Mouse (Mus musculus) forebrain, embryonic 16.5 days (tissue): ENCODE data around the gene Tbx6. TPM values are rescaled to one million over a fixed set of nuclear protein-coding genes. Genes with fewer than 3 reads are reported as not detected.

Experiments used
- ATAC-seq: fragments of 200-750 bp; cut with Nextera tagmentation; 2 replicates; pipeline ENCODE4 v1.8.0; 2017; ENCODE audit warnings: mild to moderate bottlenecking, moderate library complexity
- H3K27ac ChIP-seq: fragments of 300-500 bp; sonication (generic); 2 replicates; pipeline ENCODE4 v1.5.1; 2014; ENCODE audit warnings: low read length, control low read depth
- H3K27me3 ChIP-seq: fragments of 300-500 bp; sonication (generic); replicated peaks from 2 replicates; pipeline ENCODE4 v1.6.1; 2014; ENCODE audit warnings: low read length; ENCODE audit not compliant: control insufficient read depth, insufficient read depth
- H3K36me3 ChIP-seq: fragments of 300-500 bp; sonication (generic); 2 replicates; pipeline ENCODE4 v1.6.1; 2014; ENCODE audit not compliant: control insufficient read depth, insufficient read depth
- H3K4me1 ChIP-seq: fragments of 300-500 bp; sonication (generic); replicated peaks from 2 replicates; pipeline ENCODE4 v1.6.1; 2014; ENCODE audit warnings: low read length; ENCODE audit not compliant: control insufficient read depth, insufficient read depth
- H3K4me2 ChIP-seq: fragments of 300-500 bp; sonication (generic); 2 replicates; pipeline ENCODE4 v1.6.1; 2014; ENCODE audit warnings: mild to moderate bottlenecking, low read length, control low read depth
- H3K4me3 ChIP-seq: fragments of 300-500 bp; sonication (generic); replicated peaks from 2 replicates; pipeline ENCODE4 v1.5.1; 2014; ENCODE audit warnings: mild to moderate bottlenecking, low read length, control low read depth
- H3K9ac ChIP-seq: fragments of 300-500 bp; sonication (generic); replicated peaks from 2 replicates; pipeline ENCODE4 v1.6.1; 2014; ENCODE audit warnings: low read depth, low read length, control low read depth
- H3K9me3 ChIP-seq: fragments of 300-500 bp; sonication (generic); 2 replicates; pipeline ENCODE4 v1.6.1; 2016; ENCODE audit warnings: low read length; ENCODE audit not compliant: control insufficient read depth
- WGBS: fragments of 180-500 bp; shearing (Covaris S2); extraction: QIAGEN DNeasy Blood & Tissue Kit; methylation state at CpG from one replicate; pipeline ENCODE4 v1.1.7; 2014; 5-methylcytosine and 5-hydroxymethylcytosine counted together
- polyA plus RNA-seq: library from polyadenylated mRNA; unstranded; fragments of >200 nt; fragmentation: Nextera tagmentation; extraction: Ambion mirVana; gene quantifications from 2 replicates; pipeline ENCODE4 v1.2.1, GENCODE M21; 2015

Gene Tbx6
- polyA plus RNA-seq, 1 experiment from 2014 or later: 0.86 TPM

DNA sequence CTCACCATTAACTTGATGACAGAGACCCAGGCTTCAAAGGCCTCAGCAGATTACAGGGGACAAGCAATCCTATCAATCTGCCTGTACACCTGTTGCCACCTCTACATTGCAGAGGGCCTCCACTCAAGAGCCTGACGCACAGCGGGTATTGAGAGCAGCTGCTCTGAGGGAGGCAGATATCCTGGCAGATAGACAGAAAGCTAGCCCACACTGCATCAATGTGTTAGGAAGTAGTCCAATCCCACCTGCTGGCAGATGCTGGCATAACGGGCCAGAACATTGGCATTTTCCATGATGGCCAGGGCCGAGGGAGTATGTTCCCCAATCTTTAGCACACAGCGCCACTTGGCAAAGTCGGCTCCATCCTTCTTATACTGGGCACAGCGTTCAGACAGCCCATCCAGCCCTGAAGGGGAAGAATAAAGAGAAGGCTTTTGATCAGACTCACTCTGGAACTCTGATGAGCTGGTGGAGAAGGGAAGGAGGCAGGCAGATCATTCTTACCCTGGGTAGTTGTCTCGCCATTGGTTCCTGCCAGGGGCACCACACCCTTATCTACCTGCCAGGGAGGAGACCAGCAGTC lies 15.2 kb downstream of the Tbx6 start:
- Histone ChIP-seq H3K9me3 (no peaks in the 10 kb centered on the region), H3K4me3 (no peak overlapping the region), H3K27me3 (no peaks in the 10 kb centered on the region), H3K9ac (no peak overlapping the region), H3K36me3 (peaks cover 10% of the 10 kb centered on the region), H3K27ac (no peak overlapping the region), H3K4me2 (no peak overlapping the region), H3K4me1 (peaks cover 31% of the 10 kb centered on the region)
- 63% methylated on average over 8 of the region's 8 CpGs for whole genome bisulfite sequencing
- ATAC-seq: no peak

DNA sequence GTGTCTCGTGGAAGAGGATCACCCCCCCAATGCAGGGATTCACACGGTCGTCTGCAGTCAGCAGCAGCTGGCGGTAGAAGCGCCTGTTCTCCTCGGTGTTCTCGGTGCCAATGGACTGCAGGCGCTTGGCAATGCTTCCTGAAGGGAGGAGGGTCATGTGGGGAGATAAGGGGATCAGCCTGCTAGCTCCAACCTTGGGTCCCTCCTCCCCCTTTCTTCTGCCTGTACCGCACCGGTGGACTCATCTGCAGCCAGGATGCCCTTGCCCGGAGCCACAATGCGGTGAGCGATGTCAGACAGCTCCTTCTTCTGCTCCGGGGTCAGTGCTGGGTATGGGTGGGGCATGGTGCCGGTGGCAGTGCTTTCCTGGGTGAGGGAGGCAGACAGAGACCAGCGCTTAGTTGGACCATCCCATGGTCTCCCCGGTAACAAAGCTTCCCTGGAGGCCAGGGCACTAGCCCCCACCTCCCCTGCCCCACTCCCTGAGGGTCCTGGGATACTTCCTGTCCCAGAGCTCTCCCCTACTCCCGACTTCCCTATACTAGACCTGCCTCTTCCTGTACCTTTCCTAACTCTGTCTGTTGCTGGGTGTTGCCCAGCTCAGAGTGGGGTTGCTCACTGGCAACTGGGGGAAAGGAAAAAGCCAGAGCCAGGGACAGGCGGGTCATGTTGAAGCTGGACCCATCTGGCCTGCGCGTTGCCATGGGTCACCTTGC lies 16.3 kb downstream of the Tbx6 start, which contains the start of gene Fam57b:
TSS of gene Fam57b (plus strand) at position 258 of the 716 bp plus-strand sequence.
- Histone ChIP-seq H3K27me3 (no peaks in the 10 kb centered on the region), H3K4me1 (peaks cover 27% of the 10 kb centered on the region), H3K9me3 (no peaks in the 10 kb centered on the region), H3K36me3 (peaks cover 10% of the 10 kb centered on the region), H3K27ac (peak within 1 kb of the TSS; percentile 96), H3K4me3 (peak within 1 kb of the TSS; percentile 64), H3K9ac (peak within 1 kb of the TSS; percentile 72), H3K4me2 (peak within 1 kb of the TSS; percentile 94)
- 21% methylated on average over 21 of the region's 21 CpGs for WGBS
- no peak for ATAC-seq

DNA sequence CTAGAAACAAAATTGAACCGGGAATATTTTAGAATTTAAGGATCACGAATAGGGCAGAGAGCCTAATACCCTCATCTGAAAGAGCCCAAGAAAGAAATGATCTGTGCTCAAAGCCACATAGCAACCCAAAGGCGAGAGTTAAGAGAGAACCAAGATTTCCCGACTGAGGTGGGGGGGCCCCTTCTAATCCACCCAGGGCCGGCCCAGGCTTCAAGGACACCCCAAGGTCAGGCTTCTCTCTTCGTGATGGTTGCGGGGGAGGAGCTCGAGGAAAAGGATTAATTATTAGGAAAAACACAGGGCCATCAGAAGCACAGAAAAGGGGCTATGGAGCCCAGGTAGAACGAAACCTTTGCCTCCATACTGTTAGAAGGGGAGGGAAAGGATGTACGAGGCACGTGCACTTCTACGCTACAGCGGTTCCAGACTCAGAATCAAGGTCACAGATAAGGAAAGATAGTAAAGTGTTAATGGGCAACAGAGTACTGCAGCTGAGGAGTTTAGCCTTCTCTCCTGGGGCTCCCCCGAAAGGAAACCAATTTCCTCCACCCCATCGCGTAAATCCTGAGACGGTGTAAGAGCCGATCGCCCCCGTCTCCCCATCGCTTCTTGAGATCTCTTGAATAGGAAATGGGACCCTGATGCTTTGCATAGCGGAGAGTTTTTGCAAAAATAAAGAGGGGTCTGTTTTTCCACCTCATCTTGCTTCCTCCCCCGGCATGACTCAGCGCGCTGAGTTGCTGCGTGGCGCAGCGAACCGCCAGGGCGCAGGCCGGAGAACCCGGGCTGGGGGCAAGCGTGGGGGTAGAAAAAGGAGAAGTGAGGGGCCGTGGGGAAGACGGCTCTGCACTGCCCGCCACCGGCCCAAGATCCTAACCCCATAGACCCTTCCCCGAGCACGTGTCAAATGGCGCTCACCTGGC lies 17.1 kb downstream of the Tbx6 start:
- peaks cover 22% of the 10 kb centered on the region for H3K4me1 ChIP-seq
- H3K4me2 ChIP-seq: peak overlapping the region; percentile 94
- ATAC-seq: no peak
- WGBS: under 1% methylated on average over 40 of the region's 40 CpGs
- peak overlapping the region; percentile 96 for H3K27ac ChIP-seq
- H3K27me3 ChIP-seq: no peaks in the 10 kb centered on the region
- H3K9me3 ChIP-seq: no peaks in the 10 kb centered on the region
- peaks cover 10% of the 10 kb centered on the region for H3K36me3 ChIP-seq
- peak overlapping the region; percentile 64 for H3K4me3 ChIP-seq
- H3K9ac ChIP-seq: peak overlapping the region; percentile 72

DNA sequence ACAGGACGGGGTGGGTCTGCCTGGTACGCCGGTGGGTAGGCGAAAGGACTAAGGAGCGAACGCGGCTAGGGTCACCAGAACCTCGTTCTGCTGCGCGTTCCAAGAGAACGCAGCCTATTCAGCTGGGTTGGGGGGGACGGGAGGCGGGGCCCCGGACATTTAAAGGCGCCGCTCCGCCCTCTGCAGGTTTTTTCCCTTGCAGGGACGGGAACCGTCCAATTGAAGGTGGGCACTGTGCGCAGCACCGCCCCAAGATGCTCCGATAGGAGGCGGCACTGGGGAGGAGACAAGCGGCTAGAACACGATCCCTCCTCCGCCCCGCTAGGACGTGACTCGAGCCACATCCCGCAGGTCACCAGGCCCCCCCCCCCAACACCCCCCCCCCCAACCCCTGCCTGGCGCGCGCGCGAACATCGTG lies 17.8 kb downstream of the Tbx6 start:
- Histone ChIP-seq H3K4me2 (peak overlapping the region; percentile 94), H3K27ac (peak overlapping the region; percentile 96), H3K9ac (peak overlapping the region; percentile 79), H3K27me3 (no peaks in the 10 kb centered on the region), H3K4me1 (peaks cover 22% of the 10 kb centered on the region), H3K36me3 (peaks cover 10% of the 10 kb centered on the region), H3K4me3 (peak overlapping the region; percentile 64), H3K9me3 (no peaks in the 10 kb centered on the region)
- peak; percentile 98 for ATAC-seq
- 0% methylated on average over 24 of the region's 36 CpGs for WGBS

DNA sequence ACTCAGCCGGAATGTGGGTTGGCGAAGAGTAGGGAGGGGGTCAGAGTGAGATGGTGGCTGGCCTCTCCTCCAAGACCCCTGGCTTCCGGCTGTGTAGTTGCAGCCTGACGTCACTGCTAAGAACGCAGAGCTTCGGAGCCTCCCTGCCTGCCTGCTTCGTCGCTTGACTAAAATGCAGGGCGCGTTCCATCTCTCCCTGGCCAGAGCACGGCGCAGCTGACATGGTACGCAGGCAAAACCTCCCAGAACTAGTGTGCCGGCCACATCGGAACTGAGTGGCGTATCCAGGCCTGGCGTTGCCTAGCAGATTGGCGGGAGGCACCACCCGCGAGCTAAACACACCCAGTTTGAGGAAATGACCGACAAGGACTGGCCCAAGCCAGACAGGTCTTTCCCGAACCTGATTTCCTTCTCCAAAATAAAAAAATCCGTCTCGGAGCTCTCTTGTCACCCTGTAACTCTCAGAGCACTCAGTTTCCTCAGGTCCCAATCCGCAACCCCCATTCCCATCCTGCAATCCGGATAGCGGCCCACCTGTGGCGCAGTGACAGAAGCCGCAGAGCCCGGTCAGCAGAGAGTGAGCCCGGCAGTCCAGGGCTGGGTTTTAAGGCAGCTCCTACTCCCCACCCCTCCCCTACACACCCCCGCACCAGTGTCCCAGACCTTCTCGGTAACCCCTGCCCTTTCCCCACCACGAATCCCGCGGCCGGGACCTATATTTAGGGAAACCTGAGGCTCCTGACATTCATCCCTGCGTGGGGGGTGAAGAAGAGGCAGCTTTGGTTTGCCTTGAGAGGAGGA lies 18.4 kb downstream of the Tbx6 start:
- no peaks in the 10 kb centered on the region for H3K9me3 ChIP-seq
- peak; percentile 89 for ATAC-seq
- H3K27ac ChIP-seq: peak overlapping the region; percentile 96
- no peaks in the 10 kb centered on the region for H3K27me3 ChIP-seq
- peak overlapping the region; percentile 64 for H3K4me3 ChIP-seq
- peak overlapping the region; percentile 79 for H3K9ac ChIP-seq
- peaks cover 22% of the 10 kb centered on the region for H3K4me1 ChIP-seq
- 1% methylated on average over 38 of the region's 38 CpGs for WGBS
- peak overlapping the region; percentile 94 for H3K4me2 ChIP-seq
- H3K36me3 ChIP-seq: peaks cover 9% of the 10 kb centered on the region

DNA sequence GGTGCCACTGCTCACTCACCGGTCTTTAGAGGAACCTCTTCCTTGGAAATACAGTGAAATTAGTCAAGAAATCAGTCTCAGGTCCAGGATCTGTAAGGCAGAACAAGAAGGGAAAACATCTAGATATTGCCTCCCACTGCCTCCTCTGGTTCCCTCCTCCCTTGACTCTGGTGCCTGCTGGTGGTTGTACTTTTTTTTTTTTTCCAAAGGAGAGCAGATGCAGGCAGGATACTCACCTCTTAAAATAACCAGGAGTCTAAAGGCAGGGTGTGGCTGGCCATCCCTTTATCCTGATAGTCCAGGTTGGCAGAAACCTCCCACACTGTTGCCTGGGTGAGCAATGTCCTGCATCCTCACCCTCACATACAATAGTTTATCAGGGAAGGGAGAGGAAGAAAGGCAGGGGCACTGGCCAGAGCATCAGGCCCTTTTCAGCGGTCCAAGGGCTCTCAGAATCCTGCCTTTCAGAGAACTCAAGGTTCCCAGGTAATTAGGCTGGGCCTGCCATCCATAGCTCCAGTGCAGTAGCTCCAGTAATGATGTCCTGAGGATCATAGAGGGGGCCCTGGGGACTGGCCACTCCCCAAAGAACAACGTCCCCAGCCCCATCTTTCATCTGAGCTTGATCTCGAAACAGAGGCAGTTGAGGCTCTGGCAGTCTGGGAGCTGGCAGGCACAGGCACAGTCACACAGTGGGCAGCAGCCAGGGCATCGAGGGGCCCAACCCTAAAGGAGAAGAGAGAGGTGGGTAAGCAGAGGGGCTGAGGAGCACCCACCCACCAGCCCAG lies 19.2 kb downstream of the Tbx6 start:
- WGBS: 25% methylated on average over 5 of the region's 5 CpGs
- peak overlapping the region; percentile 79 for H3K9ac ChIP-seq
- H3K27ac ChIP-seq: peak overlapping the region; percentile 96
- H3K4me3 ChIP-seq: peak overlapping the region; percentile 64
- no peaks in the 10 kb centered on the region for H3K27me3 ChIP-seq
- no peaks in the 10 kb centered on the region for H3K9me3 ChIP-seq
- peaks cover 7% of the 10 kb centered on the region for H3K36me3 ChIP-seq
- peak overlapping the region; percentile 94 for H3K4me2 ChIP-seq
- ATAC-seq: no peak
- H3K4me1 ChIP-seq: peaks cover 22% of the 10 kb centered on the region

DNA sequence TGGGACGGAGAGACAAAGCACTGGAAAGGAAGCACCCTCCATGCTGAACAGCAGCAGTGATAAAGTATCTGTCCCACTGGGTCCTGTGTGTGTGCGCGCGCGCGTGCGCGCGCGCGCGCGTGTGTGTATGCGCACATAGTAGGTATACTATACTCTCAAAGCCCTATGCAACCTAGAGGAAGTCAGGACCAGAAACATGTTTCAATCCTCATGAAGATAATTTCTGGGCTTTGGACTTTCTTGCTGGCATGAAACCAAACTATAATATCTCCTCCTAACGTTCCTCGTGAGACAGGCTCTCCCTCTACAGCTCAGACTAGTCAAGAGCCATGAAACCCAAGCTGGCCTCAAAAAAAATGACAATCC lies 19.8 kb downstream of the Tbx6 start:
- Histone ChIP-seq H3K9me3 (no peaks in the 10 kb centered on the region), H3K36me3 (peaks cover 3% of the 10 kb centered on the region; the same call in 1 of the 2 replicates), H3K4me2 (no peak overlapping the region), H3K9ac (no peak overlapping the region), H3K4me1 (peaks cover 22% of the 10 kb centered on the region), H3K4me3 (no peak overlapping the region), H3K27me3 (no peaks in the 10 kb centered on the region), H3K27ac (no peak overlapping the region)
- WGBS: 97% methylated on average over 16 of the region's 16 CpGs
- ATAC-seq: no peak

DNA sequence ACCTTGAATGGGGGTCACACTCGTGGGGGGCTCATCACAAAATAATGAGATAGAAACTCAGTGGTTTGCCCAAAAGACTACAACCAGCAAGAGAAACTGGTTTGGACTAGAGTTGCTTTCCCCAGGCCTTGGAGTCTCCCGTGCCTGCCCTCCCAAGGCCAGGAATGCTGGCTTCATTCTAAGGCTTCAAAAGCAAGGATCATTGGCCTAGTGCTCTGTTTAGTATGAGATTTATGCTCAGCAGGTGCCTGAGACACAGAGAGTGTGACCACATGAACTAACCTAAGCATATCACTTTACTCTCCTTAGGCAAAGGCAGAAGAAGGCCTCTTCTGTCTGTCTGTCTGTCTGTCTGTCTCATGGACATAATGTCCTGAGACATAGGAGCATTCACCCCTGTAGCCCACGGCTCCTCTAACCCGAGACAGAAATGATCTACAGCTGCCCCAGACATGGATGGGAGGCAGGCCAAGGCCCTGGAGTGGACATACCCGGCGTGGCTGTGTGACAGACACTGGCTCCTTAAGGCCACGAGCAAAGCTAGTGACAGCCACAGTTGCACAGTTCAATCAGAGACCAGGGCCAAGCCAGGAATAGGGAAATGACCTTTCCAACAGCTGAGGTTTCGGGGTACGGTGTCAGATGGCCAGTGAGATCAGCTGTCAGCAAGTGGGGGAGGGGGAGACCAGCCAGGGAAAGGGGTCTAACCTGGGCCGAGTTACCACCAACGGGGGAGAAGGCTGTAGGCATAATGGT lies 21.0 kb downstream of the Tbx6 start:
- no peak for ATAC-seq
- Histone ChIP-seq H3K4me3 (no peak overlapping the region), H3K27ac (no peak overlapping the region), H3K9ac (no peak overlapping the region), H3K4me1 (peaks cover 16% of the 10 kb centered on the region), H3K4me2 (no peak overlapping the region), H3K9me3 (no peaks in the 10 kb centered on the region), H3K27me3 (no peaks in the 10 kb centered on the region), H3K36me3 (no peaks in the 10 kb centered on the region)
- 94% methylated on average over 11 of the region's 11 CpGs for WGBS
